Mouse (Mus musculus) cerebellum, adult 2 months (tissue): ENCODE results near the gene Cdrt4. TPM values are rescaled to one million over a fixed set of nuclear protein-coding genes. Genes with fewer than 3 reads are reported as not detected.

Experiments used
- DNase-seq, 2 experiments: peaks; one replicate each; pipeline ENCODE4 v3.0.0; 2021
- H3K27ac ChIP-seq: fragments of 200-500 bp; 2 replicates; pipeline ENCODE4 v1.5.1; 2012; ENCODE audit warnings: low read length, control low read depth, inconsistent platforms; ENCODE audit not compliant: insufficient read depth
- H3K27me3 ChIP-seq: fragments of 200-500 bp; 2 replicates; pipeline ENCODE4 v1.6.1; 2012; ENCODE audit warnings: inconsistent platforms, mild to moderate bottlenecking, low read length, moderate library complexity; ENCODE audit not compliant: control insufficient read depth, insufficient read depth
- H3K4me1 ChIP-seq: fragments of 200-500 bp; 2 replicates; pipeline ENCODE4 v1.6.1; 2011; ENCODE audit warnings: low read length; ENCODE audit not compliant: control insufficient read depth, insufficient read depth
- H3K4me3 ChIP-seq: fragments of 200-500 bp; replicated peaks from 2 replicates; pipeline ENCODE3; 2011; ENCODE audit warnings: mild to moderate bottlenecking, low read depth, low read length, control low read depth; ENCODE audit not compliant: insufficient read depth
- CTCF ChIP-seq: fragments of 200-500 bp; IDR thresholded peaks from 2 replicates; pipeline ENCODE4 v1.5.1; 2011; ENCODE audit warnings: low read depth, mild to moderate bottlenecking, control low read depth, low read length, moderate library complexity, borderline replicate concordance; ENCODE audit not compliant: insufficient read depth
- POLR2A ChIP-seq: fragments of 200-500 bp; IDR thresholded peaks from 2 replicates; pipeline ENCODE4 v1.6.1; 2011; ENCODE audit warnings: low read length, control low read depth, borderline replicate concordance; ENCODE audit not compliant: insufficient read depth
- WGBS: fragments of 180-500 bp; shearing (Covaris S2); methylation state at CpG from one replicate; pipeline ENCODE4 v1.1.7; 2018; 5-methylcytosine and 5-hydroxymethylcytosine counted together
- polyA plus RNA-seq: library from polyadenylated mRNA; depleted of rRNA; stranded (reverse); fragments of >200 nt; gene quantifications from 2 replicates; pipeline ENCODE4 v1.2.3, GENCODE M21; 2012

Cdrt4 gene
- polyA plus RNA-seq, 1 experiment = 0.26 TPM

DNA sequence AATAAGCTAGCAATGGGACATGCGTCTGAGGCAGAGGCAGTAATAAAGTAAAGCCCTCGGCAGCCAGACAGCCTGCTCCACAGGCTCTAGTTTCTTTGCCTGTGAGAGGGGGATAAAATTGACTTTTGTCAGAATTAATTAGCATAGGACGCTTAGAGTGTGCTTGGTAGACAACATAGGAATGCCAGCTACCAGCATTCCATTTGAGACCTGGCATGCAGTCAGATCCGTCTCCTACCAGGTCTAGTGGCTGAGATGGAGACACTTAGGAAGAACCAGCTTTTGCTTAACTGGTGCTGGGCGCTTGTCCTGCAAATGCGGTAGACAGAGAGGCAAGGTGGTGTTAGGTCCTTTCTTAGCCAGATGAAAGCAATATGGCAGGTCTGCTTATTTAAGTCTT, 27.9 kb downstream of the Cdrt4 start:
- peak in 1 of 2 experiments; percentile 41 for DNase-seq
- Histone ChIP-seq H3K4me3 (no peak overlapping the region), H3K4me1 (peaks cover 5% of the 10 kb centered on the region; the same call in 1 of the 2 replicates), H3K27me3 (no peaks in the 10 kb centered on the region), H3K27ac (no peak overlapping the region)
- TF ChIP-seq POLR2A (no peak), CTCF (no peak)
- 27% methylated on average over 6 of the region's 6 CpGs for WGBS

DNA sequence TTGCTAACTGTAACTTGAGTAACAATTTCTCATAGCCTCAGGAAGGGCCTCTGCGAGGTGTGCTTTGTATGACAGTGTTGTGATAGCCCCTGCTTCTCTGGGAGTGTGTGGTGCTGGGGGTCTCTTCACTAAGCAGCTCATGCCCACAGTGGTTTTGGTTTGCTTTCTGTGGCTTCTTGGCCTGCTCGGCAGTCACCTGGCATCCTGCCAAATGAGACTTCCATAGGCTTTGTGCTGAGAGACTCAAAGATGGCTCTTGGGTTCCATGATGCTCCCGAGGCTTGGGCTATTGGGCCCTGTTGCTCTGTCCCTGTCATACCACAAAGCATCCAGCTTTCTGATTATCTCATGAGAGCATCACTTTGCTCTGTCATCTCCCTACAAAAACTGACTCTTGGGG, 30.7 kb downstream of the Cdrt4 start:
- no peak overlapping the region for H3K27ac ChIP-seq
- peak in 1 of 2 experiments; percentile 15 for DNase-seq
- WGBS = 41% methylated on average over 3 of the region's 3 CpGs
- peaks cover 5% of the 10 kb centered on the region; the same call in 1 of the 2 replicates for H3K4me1 ChIP-seq
- no peak overlapping the region for H3K4me3 ChIP-seq
- no peaks in the 10 kb centered on the region for H3K27me3 ChIP-seq
- no peak for TF ChIP-seq POLR2A
- TF ChIP-seq CTCF = no peak

DNA sequence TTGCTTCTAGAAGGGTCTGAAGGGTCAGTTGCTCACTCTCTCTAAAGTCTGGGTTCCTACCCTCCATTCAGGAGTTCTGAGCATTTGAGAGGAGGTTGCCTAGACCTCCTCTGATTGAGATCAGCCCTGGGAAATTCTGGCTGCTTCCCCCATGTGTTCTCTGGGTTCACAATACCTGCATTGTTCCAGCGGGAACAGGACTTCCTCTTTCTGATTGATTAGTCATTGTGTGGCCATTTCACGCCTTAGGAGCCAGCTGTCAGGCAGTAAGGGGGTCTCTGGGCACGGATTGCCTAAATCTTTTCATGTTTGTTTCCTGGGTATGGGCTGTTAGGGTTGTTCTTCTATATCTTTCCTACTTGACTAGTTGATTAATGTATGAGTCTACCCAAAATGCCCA, 32.8 kb downstream of the Cdrt4 start:
- DNase-seq = no peak
- 60% methylated on average over 3 of the region's 3 CpGs for WGBS
- no peaks in the 10 kb centered on the region for H3K27me3 ChIP-seq
- H3K27ac ChIP-seq = no peak overlapping the region
- H3K4me1 ChIP-seq = no peaks in the 10 kb centered on the region
- TF ChIP-seq POLR2A (no peak), CTCF (no peak)
- H3K4me3 ChIP-seq = no peak overlapping the region

DNA sequence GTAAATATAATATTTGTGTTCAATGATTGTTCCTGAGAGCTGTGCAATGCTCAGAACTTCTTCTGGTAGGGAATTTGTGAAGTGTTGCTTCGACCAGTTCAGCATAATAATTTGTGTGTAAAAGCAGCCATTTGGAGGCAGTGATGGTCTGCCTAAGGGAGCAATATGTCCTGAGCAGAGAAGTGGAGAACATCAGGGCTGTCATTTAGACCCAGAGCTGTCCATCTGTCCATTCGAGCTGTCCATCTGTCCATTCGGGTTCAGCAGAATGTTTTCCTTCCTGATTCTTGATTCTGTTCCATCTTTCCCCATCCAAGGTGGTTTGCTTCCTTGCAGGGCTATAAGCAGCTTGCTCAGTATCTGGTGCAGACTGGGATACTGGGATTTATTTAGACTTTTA, 33.4 kb downstream of the Cdrt4 start:
- TF ChIP-seq CTCF = 0 out of 2 replicates have a peak, but pooled peaks have one; percentile 10
- no peak for TF ChIP-seq POLR2A
- H3K27me3 ChIP-seq = no peaks in the 10 kb centered on the region
- DNase-seq = peak in 1 of 2 experiments; percentile 41
- H3K4me3 ChIP-seq = no peak overlapping the region
- WGBS = 8% methylated on average over 3 of the region's 3 CpGs
- H3K4me1 ChIP-seq = no peaks in the 10 kb centered on the region
- no peak overlapping the region for H3K27ac ChIP-seq

DNA sequence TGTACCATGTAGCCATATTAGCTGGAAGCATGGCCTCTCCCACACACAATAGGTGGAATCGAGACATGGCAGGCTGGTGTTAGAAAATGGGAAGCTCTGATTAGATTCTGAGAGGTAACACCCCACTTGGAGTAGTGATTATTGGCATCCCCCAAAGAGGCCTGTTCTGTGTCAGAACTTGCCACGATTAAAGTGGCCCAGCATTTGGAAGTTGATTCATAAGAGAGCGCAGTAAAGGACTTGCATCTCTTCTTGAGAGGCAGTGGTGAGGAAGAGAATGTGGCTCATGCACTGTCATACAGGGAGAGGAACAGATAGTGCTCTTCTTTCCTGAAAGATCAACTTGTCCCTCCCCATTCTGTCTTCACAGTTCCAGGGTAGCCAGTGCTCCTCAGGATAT, 34.1 kb downstream of the Cdrt4 start:
- Histone ChIP-seq H3K4me1 (no peaks in the 10 kb centered on the region), H3K27ac (no peak overlapping the region), H3K27me3 (no peaks in the 10 kb centered on the region), H3K4me3 (no peak overlapping the region)
- WGBS = 88% methylated on average over 3 of the region's 3 CpGs
- no peak for TF ChIP-seq POLR2A
- no peak for TF ChIP-seq CTCF
- DNase-seq = no peak

DNA sequence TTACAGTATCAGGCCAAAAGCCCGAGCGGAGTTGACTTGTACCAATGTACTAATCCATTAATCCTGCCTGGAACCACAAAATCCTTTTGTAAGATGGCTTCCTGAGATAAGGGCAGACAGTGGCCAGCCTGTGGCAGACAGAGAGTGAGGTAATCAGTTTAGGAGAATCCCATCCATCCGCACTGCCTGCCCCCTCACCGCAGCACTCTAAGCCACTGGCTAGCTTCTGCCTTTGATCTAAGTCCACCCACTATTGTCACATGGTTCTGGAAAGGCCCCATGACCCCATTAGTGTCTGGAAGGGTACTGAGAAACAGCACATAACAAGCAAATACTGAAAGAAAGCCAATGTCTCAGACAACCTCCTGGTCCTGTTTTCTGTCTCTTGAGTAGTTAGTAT, 35.6 kb downstream of the Cdrt4 start:
- WGBS = 94% methylated on average over 4 of the region's 4 CpGs
- no peaks in the 10 kb centered on the region for H3K27me3 ChIP-seq

DNA sequence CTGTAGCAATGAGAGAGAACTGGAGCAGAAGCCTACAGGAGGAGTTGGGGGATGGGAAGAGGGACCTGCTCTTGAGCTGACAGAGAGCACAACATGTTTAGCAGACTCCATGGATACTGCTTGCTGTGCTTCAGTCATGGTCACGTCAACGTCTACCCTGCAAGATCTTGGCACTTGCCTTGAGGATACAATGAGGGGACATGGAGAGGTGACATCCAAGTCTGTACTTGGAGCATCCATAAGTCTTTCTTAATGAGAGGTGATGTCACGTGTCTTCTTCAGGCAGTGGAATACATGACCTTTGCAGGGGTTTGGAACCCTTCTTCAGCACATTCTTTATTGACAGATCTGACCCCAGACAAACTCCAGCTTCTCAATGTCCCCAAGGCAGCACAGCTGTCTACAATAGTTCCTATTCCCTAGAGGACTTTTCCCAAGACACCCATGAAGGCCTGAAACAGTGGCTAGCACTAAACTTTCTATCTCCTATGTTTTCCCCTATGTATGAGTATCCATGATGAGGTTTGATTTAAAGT, 39.2 kb downstream of the Cdrt4 start:
- DNase-seq = no peak
- WGBS = 96% methylated on average over 3 of the region's 3 CpGs
- no peak overlapping the region for H3K27ac ChIP-seq
- no peaks in the 10 kb centered on the region for H3K27me3 ChIP-seq
- no peak for TF ChIP-seq POLR2A
- no peak for TF ChIP-seq CTCF
- no peak overlapping the region for H3K4me3 ChIP-seq
- H3K4me1 ChIP-seq = no peaks in the 10 kb centered on the region

More for the DNA sequence above, 35.6 kb downstream of the Cdrt4 start:
- TF ChIP-seq CTCF (no peak), POLR2A (no peak)
- Histone ChIP-seq H3K27ac (no peak overlapping the region), H3K4me1 (no peaks in the 10 kb centered on the region), H3K4me3 (no peak overlapping the region)
- DNase-seq = no peak

DNA sequence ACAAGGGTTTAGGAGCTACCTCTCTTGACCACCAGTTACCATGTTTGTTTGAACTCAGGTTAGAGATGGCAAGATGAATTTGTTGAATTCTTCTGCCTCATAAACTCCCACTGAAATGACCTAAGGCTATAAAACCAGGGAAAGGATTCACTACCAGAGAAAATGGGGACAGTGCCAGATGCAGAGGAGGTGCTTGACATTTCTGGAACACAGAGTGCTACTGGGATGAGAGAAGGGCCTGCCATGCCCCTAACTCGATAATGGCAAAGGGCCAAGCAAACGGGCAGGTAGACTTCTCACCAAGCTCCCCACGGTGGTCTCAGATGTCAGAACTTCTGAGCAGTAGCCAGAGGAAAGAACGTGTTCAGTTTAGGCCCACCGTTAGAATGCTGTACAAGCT, 39.8 kb downstream of the Cdrt4 start:
- H3K27me3 ChIP-seq = no peaks in the 10 kb centered on the region

More for the DNA sequence above, 39.8 kb downstream of the Cdrt4 start:
- no peak overlapping the region for H3K27ac ChIP-seq
- no peak overlapping the region for H3K4me3 ChIP-seq
- no peak for TF ChIP-seq POLR2A
- no peak for TF ChIP-seq CTCF
- whole genome bisulfite sequencing = 37% methylated on average over 5 of the region's 5 CpGs
- no peaks in the 10 kb centered on the region for H3K4me1 ChIP-seq
- no peak for DNase-seq
